Mouse (Mus musculus) frontal cortex, postnatal 36 days (tissue): Measurements from ENCODE around the gene Ctrl.
"Not testable (repeated sequence)": the region's sequence is repeated elsewhere in the genome, so short reads cannot be mapped to it uniquely, and the experiment has no call there.

ENCODE experiments used
- DNase-seq, 2 experiments: peaks; one replicate each; pipeline ENCODE4 v3.0.0; 2022; ENCODE audit warnings: low spot score in 2 of 2

The Ctrl gene

GRCm38 (mm10) chr8:105933762-105934161 is at the start of gene Ctrl:
Gene Ctrl (minus strand): TSS chr8:105933862.
- DNase-seq, result no peak

- DNase-seq, result not testable (repeated sequence)
Observed at GRCm38 (mm10) chr8:105983406-105983805, 49.7 kb upstream of the Ctrl start.

- no peak for DNase-seq
Observed at GRCm38 (mm10) chr8:105981146-105981545, 47.5 kb upstream of the Ctrl start.

- no peak for DNase-seq
Observed at GRCm38 (mm10) chr8:105979325-105979724, 45.7 kb upstream of the Ctrl start, which contains the start of gene Dpep3. Gene Dpep3 (minus strand): TSS chr8:105979429.

- no peak for DNase-seq
Observed at GRCm38 (mm10) chr8:105975363-105975762, 41.7 kb upstream of the Ctrl start.

GRCm38 (mm10) chr8:105971019-105971720 is 37.5 kb upstream of the Ctrl start:
- DNase-seq, result no peak

- no peak for DNase-seq
Observed at GRCm38 (mm10) chr8:105969367-105969766, 35.7 kb upstream of the Ctrl start.

- DNase-seq, result no peak
Observed at GRCm38 (mm10) chr8:105966692-105967311, 33.1 kb upstream of the Ctrl start.

GRCm38 (mm10) chr8:105965905-105966341 is 32.3 kb upstream of the Ctrl start, which contains the start of gene Slc12a4:
Gene Slc12a4 (minus strand): TSS chr8:105966097.
- no peak for DNase-seq

- DNase-seq, result no peak
Observed at GRCm38 (mm10) chr8:105965266-105965904, 31.7 kb upstream of the Ctrl start.

- no peak for DNase-seq
Observed at GRCm38 (mm10) chr8:105964506-105965265, 31.0 kb upstream of the Ctrl start.

- no peak for DNase-seq
Observed at GRCm38 (mm10) chr8:105961536-105961935, 27.9 kb upstream of the Ctrl start.

- no peak for DNase-seq
Observed at GRCm38 (mm10) chr8:105961101-105961500, 27.4 kb upstream of the Ctrl start.

GRCm38 (mm10) chr8:105959350-105959749 is 25.7 kb upstream of the Ctrl start:
- no peak for DNase-seq

GRCm38 (mm10) chr8:105957813-105958212 is 24.2 kb upstream of the Ctrl start:
- DNase-seq, result no peak

GRCm38 (mm10) chr8:105956556-105956955 is 22.9 kb upstream of the Ctrl start:
- DNase-seq, result no peak

GRCm38 (mm10) chr8:105951057-105951659 is 17.5 kb upstream of the Ctrl start:
- no peak for DNase-seq

GRCm38 (mm10) chr8:105949350-105949749 is 15.7 kb upstream of the Ctrl start:
- peak in 1 of 2 experiments; percentile 57 for DNase-seq

GRCm38 (mm10) chr8:105943321-105943739 is 9.7 kb upstream of the Ctrl start, which contains the start of gene Lcat:
Gene Lcat (minus strand): TSS chr8:105943382.
- peak in 1 of 2 experiments; percentile 44 for DNase-seq

- no peak for DNase-seq
Observed at GRCm38 (mm10) chr8:105942542-105942941, 8.9 kb upstream of the Ctrl start.

- no peak for DNase-seq
Observed at GRCm38 (mm10) chr8:105942026-105942425, 8.4 kb upstream of the Ctrl start.
